Mouse (Mus musculus) embryonic facial prominence, embryonic 11.5 days (tissue): ENCODE measurements around the gene Tnrc6c. TPM values are rescaled to one million over a fixed set of nuclear protein-coding genes. Genes with fewer than 3 reads are reported as not detected.

Source experiments
- ATAC-seq: fragments of 200-750 bp; cut with Nextera tagmentation; replicated peaks from 2 replicates; pipeline ENCODE4 v1.8.0; 2017; ENCODE audit warnings: low read depth; ENCODE audit not compliant: insufficient number of reproducible peaks, low FRiP score, low TSS enrichment
- DNase-seq: peaks from one replicate; pipeline ENCODE4 v3.0.0-alpha.2; 2015; ENCODE audit warnings: low spot score
- H3K27ac ChIP-seq: fragments of 300-500 bp; sonication (generic); replicated peaks from 2 replicates; pipeline ENCODE4 v1.5.1; 2014; ENCODE audit warnings: mild to moderate bottlenecking, low read depth, low read length, control low read depth
- H3K27me3 ChIP-seq: fragments of 300-500 bp; sonication (generic); 2 replicates; pipeline ENCODE4 v1.6.1; 2014; ENCODE audit warnings: mild to moderate bottlenecking, low read length, moderate library complexity, mixed read lengths; ENCODE audit not compliant: control insufficient read depth, insufficient read depth
- H3K36me3 ChIP-seq: fragments of 300-500 bp; sonication (generic); replicated peaks from 2 replicates; pipeline ENCODE4 v1.6.1; 2014; ENCODE audit warnings: low read depth, mild to moderate bottlenecking, low read length, moderate library complexity, mixed read lengths; ENCODE audit not compliant: control insufficient read depth, insufficient read depth
- H3K4me1 ChIP-seq: fragments of 300-500 bp; sonication (generic); 2 replicates; pipeline ENCODE4 v1.6.1; 2014; ENCODE audit warnings: low read length, mixed read lengths; ENCODE audit not compliant: control insufficient read depth, insufficient read depth
- H3K4me2 ChIP-seq: fragments of 300-500 bp; sonication (generic); 2 replicates; pipeline ENCODE4 v1.6.1; 2014; ENCODE audit warnings: low read depth, mild to moderate bottlenecking, control low read depth, low read length, moderate library complexity
- H3K4me3 ChIP-seq: fragments of 300-500 bp; sonication (generic); 2 replicates; pipeline ENCODE4 v1.5.1; 2014; ENCODE audit warnings: low read depth, low read length, control low read depth
- H3K9ac ChIP-seq: fragments of 300-500 bp; sonication (generic); replicated peaks from 2 replicates; pipeline ENCODE4 v1.6.1; 2014; ENCODE audit warnings: mild to moderate bottlenecking, control low read depth, low read length
- H3K9me3 ChIP-seq: fragments of 300-500 bp; sonication (generic); replicated peaks from 2 replicates; pipeline ENCODE4 v1.6.1; 2016; ENCODE audit warnings: mild to moderate bottlenecking, low read length, inconsistent platforms, mixed read lengths; ENCODE audit not compliant: control insufficient read depth
- WGBS: fragments of 180-500 bp; shearing (Covaris S2); extraction: QIAGEN DNeasy Blood & Tissue Kit; methylation state at CpG from one replicate; pipeline ENCODE4 v1.1.7; 2014; 5-methylcytosine and 5-hydroxymethylcytosine counted together
- polyA plus RNA-seq: library from polyadenylated mRNA; unstranded; fragments of >200 nt; fragmentation: Nextera tagmentation; extraction: Ambion mirVana; gene quantifications from 2 replicates; pipeline ENCODE4 v1.2.1, GENCODE M21; 2014

Gene Tnrc6c
- polyA plus RNA-seq, 1 experiment from 2014 or later, result 16.7 TPM

DNA sequence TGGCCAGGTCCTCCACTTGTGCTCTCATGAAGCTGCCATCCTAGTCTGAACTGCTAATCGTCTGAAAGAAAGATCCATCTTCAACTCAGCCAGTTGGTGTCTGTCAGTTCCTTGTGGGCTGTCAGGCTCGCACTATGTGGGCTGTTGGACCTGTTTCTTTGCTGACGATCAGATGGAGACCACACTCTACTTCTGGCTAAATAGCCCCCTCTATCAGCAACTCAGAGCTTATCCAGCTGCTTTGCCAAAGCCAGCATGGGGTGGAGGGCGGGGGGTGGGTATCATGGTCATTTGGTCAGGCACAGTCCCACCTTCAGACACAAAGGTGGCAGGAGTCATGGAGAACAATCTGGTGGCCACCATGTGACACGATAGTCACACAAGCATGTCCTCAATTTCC, 42.2 kb upstream of the Tnrc6c start:
- Histone ChIP-seq H3K4me3 (no peak overlapping the region), H3K4me1 (no peaks in the 10 kb centered on the region), H3K27ac (no peak overlapping the region), H3K36me3 (no peaks in the 10 kb centered on the region), H3K9me3 (no peaks in the 10 kb centered on the region), H3K4me2 (no peak overlapping the region), H3K9ac (no peak overlapping the region), H3K27me3 (peaks cover 3% of the 10 kb centered on the region)
- DNase-seq, result peak; percentile 13
- WGBS, result 51% methylated on average over 5 of the region's 5 CpGs
- ATAC-seq, result no peak

DNA sequence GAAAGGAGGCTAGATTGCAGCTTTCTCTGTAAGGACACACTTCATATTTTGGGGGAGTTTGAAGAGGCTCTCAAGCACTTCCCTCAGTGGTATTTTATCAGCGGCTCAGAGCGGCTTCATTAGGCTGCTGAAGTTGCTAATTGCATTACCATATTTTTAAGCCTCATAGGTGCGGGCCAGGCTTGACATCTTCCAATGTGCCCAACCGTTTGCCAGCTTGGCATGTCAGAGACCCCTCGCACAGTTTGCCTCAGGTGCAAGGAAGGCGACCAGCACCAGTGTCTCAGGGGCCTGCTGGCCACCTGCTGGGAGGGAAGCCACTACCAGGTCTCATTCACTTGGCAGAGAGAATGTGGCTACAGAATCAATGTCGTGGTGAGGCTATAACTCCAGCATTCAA, 41.2 kb upstream of the Tnrc6c start:
- Histone ChIP-seq H3K27me3 (peaks cover 3% of the 10 kb centered on the region), H3K4me2 (no peak overlapping the region), H3K9ac (no peak overlapping the region), H3K4me3 (no peak overlapping the region), H3K4me1 (peaks cover 4% of the 10 kb centered on the region), H3K9me3 (no peaks in the 10 kb centered on the region), H3K36me3 (no peaks in the 10 kb centered on the region), H3K27ac (no peak overlapping the region)
- DNase-seq (no peak), ATAC-seq (no peak)
- 61% methylated on average over 7 of the region's 7 CpGs for WGBS

- Histone ChIP-seq H3K36me3 (no peaks in the 10 kb centered on the region), H3K4me1 (peaks cover 4% of the 10 kb centered on the region), H3K27ac (no peak overlapping the region), H3K27me3 (peaks cover 3% of the 10 kb centered on the region), H3K9ac (no peak overlapping the region), H3K4me3 (no peak overlapping the region), H3K4me2 (no peak overlapping the region; the same call in 1 of the 2 replicates), H3K9me3 (no peaks in the 10 kb centered on the region)
- WGBS, result 24% methylated on average over 16 of the region's 16 CpGs
- ATAC-seq (no peak), DNase-seq (no peak)
Observed at GRCm38 (mm10) chr11:117617368-117617908, 36.7 kb upstream of the Tnrc6c start.

- peaks cover 3% of the 10 kb centered on the region for H3K27me3 ChIP-seq
- DNase-seq, result no peak
- no peaks in the 10 kb centered on the region for H3K36me3 ChIP-seq
- no peak overlapping the region for H3K4me2 ChIP-seq
- ATAC-seq, result no peak
- no peak overlapping the region for H3K9ac ChIP-seq
- H3K4me1 ChIP-seq, result peaks cover 4% of the 10 kb centered on the region
- no peak overlapping the region for H3K4me3 ChIP-seq
- H3K27ac ChIP-seq, result no peak overlapping the region
- WGBS, result 20% methylated on average over 3 of the region's 3 CpGs
- no peaks in the 10 kb centered on the region for H3K9me3 ChIP-seq
Observed at GRCm38 (mm10) chr11:117618214-117618613, 35.9 kb upstream of the Tnrc6c start.

GRCm38 (mm10) chr11:117618774-117619173, 35.3 kb upstream of the Tnrc6c start:
- H3K9me3 ChIP-seq, result no peaks in the 10 kb centered on the region
- peaks cover 3% of the 10 kb centered on the region for H3K27me3 ChIP-seq
- WGBS, result 77% methylated on average over 7 of the region's 7 CpGs
- no peak overlapping the region for H3K4me2 ChIP-seq
- H3K36me3 ChIP-seq, result no peaks in the 10 kb centered on the region
- no peak for DNase-seq
- ATAC-seq, result no peak
- no peak overlapping the region for H3K4me3 ChIP-seq
- H3K4me1 ChIP-seq, result peaks cover 4% of the 10 kb centered on the region
- no peak overlapping the region for H3K27ac ChIP-seq
- no peak overlapping the region for H3K9ac ChIP-seq

DNA sequence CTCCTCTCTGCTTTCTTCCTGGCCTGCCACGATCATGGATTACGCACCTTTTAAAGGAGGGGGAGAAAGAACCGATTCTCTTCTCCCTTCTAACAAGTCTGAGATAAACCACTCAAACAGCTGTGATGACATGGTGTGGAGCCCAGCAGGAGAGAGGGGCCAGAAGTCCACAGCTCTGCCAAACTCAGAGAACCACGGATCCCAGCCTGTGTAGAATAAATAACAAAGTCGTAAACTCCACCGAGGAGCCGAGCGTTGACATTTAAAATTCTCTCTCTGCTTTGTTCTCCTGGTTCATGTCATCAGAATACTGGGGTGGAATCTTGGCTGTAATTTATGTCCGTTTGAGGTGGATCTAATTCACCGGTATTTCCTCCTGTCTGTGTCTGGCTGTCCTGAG, 34.5 kb upstream of the Tnrc6c start:
- peaks cover 4% of the 10 kb centered on the region for H3K4me1 ChIP-seq
- H3K9ac ChIP-seq, result no peak overlapping the region
- peaks cover 3% of the 10 kb centered on the region for H3K27me3 ChIP-seq
- H3K4me2 ChIP-seq, result no peak overlapping the region
- ATAC-seq (no peak), DNase-seq (no peak)
- 61% methylated on average over 10 of the region's 10 CpGs for WGBS
- no peaks in the 10 kb centered on the region for H3K36me3 ChIP-seq
- H3K9me3 ChIP-seq, result no peaks in the 10 kb centered on the region
- no peak overlapping the region for H3K27ac ChIP-seq
- no peak overlapping the region for H3K4me3 ChIP-seq

GRCm38 (mm10) chr11:117625196-117625595, 28.9 kb upstream of the Tnrc6c start:
- 83% methylated on average over 4 of the region's 4 CpGs for WGBS
- no peaks in the 10 kb centered on the region for H3K36me3 ChIP-seq
- H3K27ac ChIP-seq, result no peak overlapping the region
- no peaks in the 10 kb centered on the region for H3K9me3 ChIP-seq
- no peak overlapping the region for H3K9ac ChIP-seq
- no peak for ATAC-seq
- no peak overlapping the region for H3K4me2 ChIP-seq
- DNase-seq, result no peak
- peaks cover 4% of the 10 kb centered on the region; the same call in 1 of the 2 replicates for H3K27me3 ChIP-seq
- peaks cover 6% of the 10 kb centered on the region for H3K4me1 ChIP-seq
- no peak overlapping the region for H3K4me3 ChIP-seq

- Histone ChIP-seq H3K27me3 (peaks cover 4% of the 10 kb centered on the region; the same call in 1 of the 2 replicates), H3K36me3 (no peaks in the 10 kb centered on the region), H3K4me3 (no peak overlapping the region), H3K9ac (no peak overlapping the region), H3K4me2 (no peak overlapping the region), H3K9me3 (no peaks in the 10 kb centered on the region), H3K4me1 (peaks cover 6% of the 10 kb centered on the region), H3K27ac (no peak overlapping the region)
- ATAC-seq (no peak), DNase-seq (no peak)
- 65% methylated on average over 6 of the region's 6 CpGs for WGBS
Observed at GRCm38 (mm10) chr11:117626557-117626956, 27.5 kb upstream of the Tnrc6c start.
